9 mouse cellular contexts compared by ENCODE assay signal in the genomic region with DNA sequence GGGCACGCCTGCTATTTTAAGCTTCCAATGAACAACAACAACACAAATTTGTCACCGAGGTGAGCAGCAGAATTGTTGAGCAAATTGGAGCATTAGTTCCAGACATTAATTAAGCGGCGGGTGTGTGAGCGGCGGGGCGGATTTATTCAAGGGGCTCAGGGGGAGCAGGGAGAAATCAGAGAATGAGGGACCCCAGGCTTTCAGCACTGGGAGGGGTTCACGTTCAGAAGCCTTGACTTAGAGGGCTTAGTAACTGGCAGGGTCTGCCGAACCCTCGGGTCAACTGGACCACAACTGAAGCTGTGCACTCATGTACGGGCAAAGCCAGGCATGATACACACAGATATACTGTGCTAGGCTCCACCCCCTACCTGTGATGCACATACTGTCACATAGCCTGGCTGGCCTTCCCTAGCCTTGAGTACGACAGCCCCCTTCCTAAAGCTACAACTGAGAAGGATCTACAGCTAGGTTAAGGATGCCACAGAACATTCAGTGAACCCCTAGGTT. TPM values are rescaled to one million over a fixed set of nuclear protein-coding genes. Genes with fewer than 3 reads are reported as not detected.
DNase-seq lines count a peak whose midpoint lies in the region; ATAC-seq and TF ChIP-seq lines count a peak whose summit lies in the region.
"Had no signal": no experiment of that assay in that cellular context is flagged by ENCODE, and none has a peak within 500 bp of the region (broad histone marks: within the 10 kb centered on the region; RNA-seq: fewer than 3 reads in every experiment).

No protein-coding gene starts in this region.

- peak overlapping the region; percentile 57 for H3K4me3 ChIP-seq in forebrain, embryonic 10.5 days
- H3K4me3 ChIP-seq in forebrain, postnatal 0 days (ENCODE audit: low read depth, low read length) = no peak overlapping the region
- peak overlapping the region; percentile 31; the same call in 1 of the 2 replicates for H3K4me3 ChIP-seq in lung, embryonic 15.5 days
- peak overlapping the region; percentile 25; the same call in 1 of the 2 replicates for H3K4me3 ChIP-seq in forebrain, embryonic 15.5 days
- H3K4me3 ChIP-seq in midbrain, postnatal 0 days (ENCODE audit: low read depth, low read length) = no peak overlapping the region
- H3K4me3 ChIP-seq: myocyte had no signal

- peaks cover 84% of the 10 kb centered on the region for H3K4me1 ChIP-seq in forebrain, embryonic 10.5 days
- H3K4me1 ChIP-seq in forebrain, postnatal 0 days (ENCODE audit: insufficient read depth) = peaks cover 5% of the 10 kb centered on the region
- peaks cover 42% of the 10 kb centered on the region for H3K4me1 ChIP-seq in lung, embryonic 15.5 days
- H3K4me1 ChIP-seq in forebrain, embryonic 15.5 days = peaks cover 69% of the 10 kb centered on the region
- peaks cover 2% of the 10 kb centered on the region; the same call in 1 of the 2 replicates for H3K4me1 ChIP-seq in midbrain, postnatal 0 days (ENCODE audit: insufficient read depth, low read length)

- WGBS in forebrain, embryonic 10.5 days = 12% methylated on average over 12 of the region's 12 CpGs
- WGBS in forebrain, postnatal 0 days = 20% methylated on average over 12 of the region's 12 CpGs
- 34% methylated on average over 12 of the region's 12 CpGs for WGBS in lung, embryonic 15.5 days
- 15% methylated on average over 12 of the region's 12 CpGs for WGBS in forebrain, embryonic 15.5 days
- 43% methylated on average over 12 of the region's 12 CpGs for WGBS in midbrain, postnatal 0 days

- H3K27me3 ChIP-seq in forebrain, embryonic 10.5 days (ENCODE audit: poor library complexity, severe bottlenecking) = peaks cover 88% of the 10 kb centered on the region
- H3K27me3 ChIP-seq in forebrain, postnatal 0 days (ENCODE audit: insufficient read depth, low read length) = peaks cover 7% of the 10 kb centered on the region; the same call in 1 of the 2 replicates
- peaks cover 86% of the 10 kb centered on the region for H3K27me3 ChIP-seq in lung, embryonic 15.5 days
- peaks cover 41% of the 10 kb centered on the region for H3K27me3 ChIP-seq in forebrain, embryonic 15.5 days
- H3K27me3 ChIP-seq in midbrain, postnatal 0 days (ENCODE audit: insufficient read depth, low read length) = peaks cover 16% of the 10 kb centered on the region; the same call in 1 of the 2 replicates

- TF ChIP-seq CTCF in forebrain, postnatal 0 days (IDR thresholded peaks at IDR 0.05; ENCODE audit: low read depth) = no peak
- no peak for TF ChIP-seq CTCF in midbrain, postnatal 0 days (IDR thresholded peaks at IDR 0.05)

- ATAC-seq in forebrain, postnatal 0 days = no peak
- no peak for ATAC-seq in lung, embryonic 15.5 days (ENCODE audit: borderline replicate concordance, extremely low read depth, low FRiP score, low TSS enrichment)
- ATAC-seq in forebrain, embryonic 15.5 days (replicated peaks) = no peak
- no peak for ATAC-seq in midbrain, postnatal 0 days (ENCODE audit: low FRiP score)
- no peak for ATAC-seq in granulocyte monocyte progenitor cell, adult 5-6 weeks (replicated peaks; ENCODE audit: poor library complexity, severe bottlenecking)

- H3K9ac ChIP-seq in forebrain, postnatal 0 days = no peak overlapping the region
- H3K9ac ChIP-seq in lung, embryonic 15.5 days = no peak overlapping the region
- no peak overlapping the region; the same call in 1 of the 2 replicates for H3K9ac ChIP-seq in forebrain, embryonic 15.5 days (replicated peaks)
- H3K9ac ChIP-seq in midbrain, postnatal 0 days (replicated peaks; ENCODE audit: low read length, poor library complexity, severe bottlenecking) = no peak overlapping the region

- no peaks in the 10 kb centered on the region for H3K9me3 ChIP-seq in forebrain, embryonic 10.5 days
- H3K9me3 ChIP-seq in forebrain, postnatal 0 days (ENCODE audit: low read length) = no peaks in the 10 kb centered on the region
- no peaks in the 10 kb centered on the region for H3K9me3 ChIP-seq in lung, embryonic 15.5 days
- no peaks in the 10 kb centered on the region for H3K9me3 ChIP-seq in forebrain, embryonic 15.5 days
- no peaks in the 10 kb centered on the region for H3K9me3 ChIP-seq in midbrain, postnatal 0 days (ENCODE audit: low read length)

- peaks cover 6% of the 10 kb centered on the region for H3K36me3 ChIP-seq in forebrain, embryonic 10.5 days (replicated peaks)
- H3K36me3 ChIP-seq in forebrain, postnatal 0 days (ENCODE audit: insufficient read depth) = peaks cover 27% of the 10 kb centered on the region
- no peaks in the 10 kb centered on the region for H3K36me3 ChIP-seq in lung, embryonic 15.5 days
- H3K36me3 ChIP-seq in forebrain, embryonic 15.5 days = peaks cover 10% of the 10 kb centered on the region
- H3K36me3 ChIP-seq in midbrain, postnatal 0 days (ENCODE audit: insufficient read depth, low read length) = peaks cover 28% of the 10 kb centered on the region

- no peak overlapping the region for H3K4me2 ChIP-seq in forebrain, postnatal 0 days (ENCODE audit: low read depth)
- H3K4me2 ChIP-seq in lung, embryonic 15.5 days = peak overlapping the region; percentile 60; the same call in 1 of the 2 replicates
- H3K4me2 ChIP-seq in forebrain, embryonic 15.5 days (replicated peaks) = peak overlapping the region; percentile 49
- H3K4me2 ChIP-seq in midbrain, postnatal 0 days (ENCODE audit: low read depth, low read length, poor library complexity, severe bottlenecking) = 0 out of 2 replicates have a peak overlapping the region, but pooled peaks have one; percentile 39

- H3K27ac ChIP-seq in forebrain, embryonic 10.5 days = no peak overlapping the region
- no peak overlapping the region for H3K27ac ChIP-seq in forebrain, postnatal 0 days (ENCODE audit: low read depth, low read length)
- no peak overlapping the region for H3K27ac ChIP-seq in lung, embryonic 15.5 days
- peak overlapping the region; percentile 44 for H3K27ac ChIP-seq in forebrain, embryonic 15.5 days (replicated peaks)
- no peak overlapping the region; the same call in 1 of the 2 replicates for H3K27ac ChIP-seq in midbrain, postnatal 0 days (ENCODE audit: low read depth, low read length)

- DNase-seq in forebrain, embryonic 10.5 days (ENCODE audit: extremely low spot score, low spot score) = no peak
- DNase-seq in forebrain, postnatal 0 days = no peak
- no peak for DNase-seq in lung, postnatal 10 days
- DNase-seq in midbrain, postnatal 0 days (ENCODE audit: low spot score) = no peak
- no peak for DNase-seq in embryo, embryonic 10.5 days (ENCODE audit: low spot score)

RNA-seq across cellular contexts. Expression of gene 4933428G20Rik, which starts 37.5 kb away (rescaled TPM):
- 0.30 and 0.41 TPM in 2 replicates for polyA plus RNA-seq in forebrain, embryonic 10.5 days (2016; fragmentation: Nextera tagmentation; extraction: Ambion mirVana)
- 0.38 TPM in 1 of 2 replicates, not detected in the other for total RNA-seq in forebrain, postnatal 0 days (2014; rRNA removed)
- polyA plus RNA-seq in forebrain, postnatal 0 days (2015; fragmentation: Nextera tagmentation; extraction: Ambion mirVana) = 0.25 TPM in 1 of 2 replicates, not detected in the other
- 0.70 and 0.87 TPM in 2 replicates for polyA plus RNA-seq in lung, embryonic 15.5 days (2015; fragmentation: Nextera tagmentation; extraction: Ambion mirVana)
- 1.0 and 1.1 TPM in 2 replicates for polyA plus RNA-seq in forebrain, embryonic 15.5 days (2015; fragmentation: Nextera tagmentation; extraction: Ambion mirVana)
- 0.28 TPM in 1 of 2 replicates, not detected in the other for total RNA-seq in midbrain, postnatal 0 days (2014; rRNA removed)
- polyA plus RNA-seq in midbrain, postnatal 0 days (2015; fragmentation: Nextera tagmentation; extraction: Ambion mirVana) = 0.34 and 0.91 TPM in 2 replicates
- not detected in 2 replicates for total RNA-seq in granulocyte monocyte progenitor cell, adult 5-6 weeks (2014; fragmentation: Nextera tagmentation)
- total RNA-seq in granulocyte monocyte progenitor cell, adult 5-6 weeks (2017) = 0.22 TPM in 1 of 2 replicates, not detected in the other

RNA-seq across cellular contexts. Expression of gene Srcin1, which starts 38.4 kb away (rescaled TPM):
- 0.91 and 1.1 TPM in 2 replicates for polyA plus RNA-seq in forebrain, embryonic 10.5 days (2016; fragmentation: Nextera tagmentation; extraction: Ambion mirVana)
- total RNA-seq in forebrain, postnatal 0 days (2014; rRNA removed) = 50.1 and 70.7 TPM in 2 replicates
- polyA plus RNA-seq in forebrain, postnatal 0 days (2015; fragmentation: Nextera tagmentation; extraction: Ambion mirVana) = 8.9 and 12.0 TPM in 2 replicates
- 0.53 and 0.87 TPM in 2 replicates for polyA plus RNA-seq in lung, embryonic 15.5 days (2015; fragmentation: Nextera tagmentation; extraction: Ambion mirVana)
- polyA plus RNA-seq in forebrain, embryonic 15.5 days (2015; fragmentation: Nextera tagmentation; extraction: Ambion mirVana) = 10.8 and 11.6 TPM in 2 replicates
- total RNA-seq in midbrain, postnatal 0 days (2014; rRNA removed) = 95.0 and 100 TPM in 2 replicates
- polyA plus RNA-seq in midbrain, postnatal 0 days (2015; fragmentation: Nextera tagmentation; extraction: Ambion mirVana) = 13.1 and 14.0 TPM in 2 replicates
- total RNA-seq in granulocyte monocyte progenitor cell, adult 5-6 weeks (2014; fragmentation: Nextera tagmentation) = not detected in 2 replicates
- total RNA-seq in granulocyte monocyte progenitor cell, adult 5-6 weeks (2017) = not detected in 2 replicates
- polyA plus RNA-seq: myocyte had no signal

Comparison
In these comparisons a context has a peak if more than half of its experiments do, and no peak if none do; other contexts are left out.
1. H3K4me3 ChIP-seq: peak in forebrain, embryonic 10.5 days (single experiment), lung, embryonic 15.5 days (single experiment) and forebrain, embryonic 15.5 days (single experiment); none in forebrain, postnatal 0 days (single experiment) and midbrain, postnatal 0 days (single experiment).